Mouse (Mus musculus): Measurements from ENCODE around the gene Taar3. TPM values are rescaled to one million over a fixed set of nuclear protein-coding genes. Genes with fewer than 3 reads are reported as not detected.

Taar3 gene
- polyA plus RNA-seq, 1 experiment from 2014 or later, result not detected

- 81% methylated on average over 7 of the region's 7 CpGs for WGBS
- ATAC-seq (ENCODE audit: insufficient read depth, low FRiP score, low TSS enrichment) (no peak), DNase-seq (ENCODE audit: low spot score) (no peak)
- Histone ChIP-seq H3K9me3 (ENCODE audit: control insufficient read depth, low read length) (no peaks in the 10 kb centered on the region), H3K36me3 (ENCODE audit: control insufficient read depth, insufficient read depth, low read length) (no peaks in the 10 kb centered on the region), H3K27me3 (ENCODE audit: control insufficient read depth, insufficient read depth, low read length) (no peaks in the 10 kb centered on the region), H3K9ac (ENCODE audit: low read length) (no peak overlapping the region), H3K27ac (ENCODE audit: low read depth, low read length) (no peak overlapping the region), H3K4me3 (ENCODE audit: low read depth, low read length) (no peak overlapping the region), H3K4me2 (ENCODE audit: low read depth) (no peak overlapping the region), H3K4me1 (ENCODE audit: control insufficient read depth, insufficient read depth, low read length) (no peaks in the 10 kb centered on the region)
These were observed 1.3 kb upstream of the Taar3 start for GRCm38 (mm10) chr10:23948026-23948425.

GRCm38 (mm10) chr10:23951714-23952113, 2.4 kb downstream of the Taar3 start:
- Histone ChIP-seq H3K4me1 (ENCODE audit: control insufficient read depth, insufficient read depth, low read length) (no peaks in the 10 kb centered on the region), H3K27me3 (ENCODE audit: control insufficient read depth, insufficient read depth, low read length) (no peaks in the 10 kb centered on the region), H3K9ac (ENCODE audit: low read length) (no peak overlapping the region), H3K4me2 (ENCODE audit: low read depth) (no peak overlapping the region), H3K27ac (ENCODE audit: low read depth, low read length) (no peak overlapping the region), H3K9me3 (ENCODE audit: control insufficient read depth, low read length) (no peaks in the 10 kb centered on the region), H3K4me3 (ENCODE audit: low read depth, low read length) (no peak overlapping the region), H3K36me3 (ENCODE audit: control insufficient read depth, insufficient read depth, low read length) (no peaks in the 10 kb centered on the region)
- 85% methylated on average over 6 of the region's 6 CpGs for WGBS
- no peak for DNase-seq (ENCODE audit: low spot score)
- ATAC-seq (ENCODE audit: insufficient read depth, low FRiP score, low TSS enrichment), result no peak

- ATAC-seq (ENCODE audit: insufficient read depth, low FRiP score, low TSS enrichment) (no peak), DNase-seq (ENCODE audit: low spot score) (no peak)
- no peak overlapping the region for H3K9ac ChIP-seq (ENCODE audit: low read length)
- H3K36me3 ChIP-seq (ENCODE audit: control insufficient read depth, insufficient read depth, low read length), result no peaks in the 10 kb centered on the region
- H3K4me2 ChIP-seq (ENCODE audit: low read depth), result no peak overlapping the region
- H3K9me3 ChIP-seq (ENCODE audit: control insufficient read depth, low read length), result no peaks in the 10 kb centered on the region
- 77% methylated on average over 3 of the region's 3 CpGs for WGBS
- H3K4me3 ChIP-seq (ENCODE audit: low read depth, low read length), result no peak overlapping the region
- no peaks in the 10 kb centered on the region for H3K4me1 ChIP-seq (ENCODE audit: control insufficient read depth, insufficient read depth, low read length)
- H3K27ac ChIP-seq (ENCODE audit: low read depth, low read length), result no peak overlapping the region
- H3K27me3 ChIP-seq (ENCODE audit: control insufficient read depth, insufficient read depth, low read length), result no peaks in the 10 kb centered on the region
These were observed 9.7 kb downstream of the Taar3 start for GRCm38 (mm10) chr10:23959071-23959470.

- Histone ChIP-seq H3K4me3 (ENCODE audit: low read depth, low read length) (no peak within 1 kb of the TSS), H3K9ac (ENCODE audit: low read length) (no peak within 1 kb of the TSS), H3K4me1 (ENCODE audit: control insufficient read depth, insufficient read depth, low read length) (no peaks in the 10 kb centered on the region), H3K4me2 (ENCODE audit: low read depth) (no peak within 1 kb of the TSS), H3K27ac (ENCODE audit: low read depth, low read length) (no peak within 1 kb of the TSS), H3K9me3 (ENCODE audit: control insufficient read depth, low read length) (no peaks in the 10 kb centered on the region), H3K27me3 (ENCODE audit: control insufficient read depth, insufficient read depth, low read length) (no peaks in the 10 kb centered on the region), H3K36me3 (ENCODE audit: control insufficient read depth, insufficient read depth, low read length) (no peaks in the 10 kb centered on the region)
- 93% methylated on average over 13 of the region's 13 CpGs for WGBS
- DNase-seq (ENCODE audit: low spot score) (no peak), ATAC-seq (ENCODE audit: insufficient read depth, low FRiP score, low TSS enrichment) (no peak)
These were observed 11.1 kb downstream of the Taar3 start, which contains the start of gene Taar4 for GRCm38 (mm10) chr10:23960444-23960915. Taar4 (plus strand) TSS chr10:23960494.

- no peaks in the 10 kb centered on the region for H3K4me1 ChIP-seq (ENCODE audit: control insufficient read depth, insufficient read depth, low read length)
- no peak overlapping the region for H3K4me2 ChIP-seq (ENCODE audit: low read depth)
- H3K27me3 ChIP-seq (ENCODE audit: control insufficient read depth, insufficient read depth, low read length), result no peaks in the 10 kb centered on the region
- H3K9me3 ChIP-seq (ENCODE audit: control insufficient read depth, low read length), result no peaks in the 10 kb centered on the region
- WGBS, result 70% methylated on average over 3 of the region's 3 CpGs
- no peak overlapping the region for H3K9ac ChIP-seq (ENCODE audit: low read length)
- ATAC-seq (ENCODE audit: insufficient read depth, low FRiP score, low TSS enrichment), result no peak
- no peaks in the 10 kb centered on the region for H3K36me3 ChIP-seq (ENCODE audit: control insufficient read depth, insufficient read depth, low read length)
- H3K27ac ChIP-seq (ENCODE audit: low read depth, low read length), result no peak overlapping the region
- no peak overlapping the region for H3K4me3 ChIP-seq (ENCODE audit: low read depth, low read length)
- DNase-seq (ENCODE audit: low spot score), result no peak
These were observed 14.1 kb downstream of the Taar3 start for GRCm38 (mm10) chr10:23963444-23963843.

GRCm38 (mm10) chr10:23964921-23965610, 15.7 kb downstream of the Taar3 start:
- H3K27ac ChIP-seq (ENCODE audit: low read depth, low read length), result no peak overlapping the region
- H3K27me3 ChIP-seq (ENCODE audit: control insufficient read depth, insufficient read depth, low read length), result no peaks in the 10 kb centered on the region
- no peaks in the 10 kb centered on the region for H3K9me3 ChIP-seq (ENCODE audit: control insufficient read depth, low read length)
- no peak for ATAC-seq (ENCODE audit: insufficient read depth, low FRiP score, low TSS enrichment)
- WGBS, result 87% methylated on average over 6 of the region's 6 CpGs
- H3K9ac ChIP-seq (ENCODE audit: low read length), result no peak overlapping the region
- no peak for DNase-seq (ENCODE audit: low spot score)
- H3K36me3 ChIP-seq (ENCODE audit: control insufficient read depth, insufficient read depth, low read length), result no peaks in the 10 kb centered on the region
- no peak overlapping the region for H3K4me2 ChIP-seq (ENCODE audit: low read depth)
- no peaks in the 10 kb centered on the region for H3K4me1 ChIP-seq (ENCODE audit: control insufficient read depth, insufficient read depth, low read length)
- no peak overlapping the region for H3K4me3 ChIP-seq (ENCODE audit: low read depth, low read length)

GRCm38 (mm10) chr10:23970656-23971165, 21.4 kb downstream of the Taar3 start, which contains the start of gene Taar5:
Taar5 (plus strand) TSS chr10:23970706.
- no peak within 1 kb of the TSS for H3K9ac ChIP-seq (ENCODE audit: low read length)
- no peak for ATAC-seq (ENCODE audit: insufficient read depth, low FRiP score, low TSS enrichment)

GRCm38 (mm10) chr10:23971256-23971655, 21.9 kb downstream of the Taar3 start:
- H3K27me3 ChIP-seq (ENCODE audit: control insufficient read depth, insufficient read depth, low read length), result no peaks in the 10 kb centered on the region
- no peak overlapping the region for H3K4me3 ChIP-seq (ENCODE audit: low read depth, low read length)
- ATAC-seq (ENCODE audit: insufficient read depth, low FRiP score, low TSS enrichment), result no peak
- H3K4me2 ChIP-seq (ENCODE audit: low read depth), result no peak overlapping the region
- H3K36me3 ChIP-seq (ENCODE audit: control insufficient read depth, insufficient read depth, low read length), result no peaks in the 10 kb centered on the region
- no peak overlapping the region for H3K9ac ChIP-seq (ENCODE audit: low read length)
- no peak for DNase-seq (ENCODE audit: low spot score)
- H3K9me3 ChIP-seq (ENCODE audit: control insufficient read depth, low read length), result no peaks in the 10 kb centered on the region
- H3K4me1 ChIP-seq (ENCODE audit: control insufficient read depth, insufficient read depth, low read length), result no peaks in the 10 kb centered on the region
- WGBS, result 86% methylated on average over 5 of the region's 5 CpGs
- H3K27ac ChIP-seq (ENCODE audit: low read depth, low read length), result no peak overlapping the region

More at GRCm38 (mm10) chr10:23970656-23971165, 21.4 kb downstream of the Taar3 start, which contains the start of gene Taar5:
- Histone ChIP-seq H3K36me3 (ENCODE audit: control insufficient read depth, insufficient read depth, low read length) (no peaks in the 10 kb centered on the region), H3K4me2 (ENCODE audit: low read depth) (no peak within 1 kb of the TSS), H3K9me3 (ENCODE audit: control insufficient read depth, low read length) (no peaks in the 10 kb centered on the region), H3K27me3 (ENCODE audit: control insufficient read depth, insufficient read depth, low read length) (no peaks in the 10 kb centered on the region), H3K27ac (ENCODE audit: low read depth, low read length) (no peak within 1 kb of the TSS), H3K4me3 (ENCODE audit: low read depth, low read length) (no peak within 1 kb of the TSS), H3K4me1 (ENCODE audit: control insufficient read depth, insufficient read depth, low read length) (no peaks in the 10 kb centered on the region)
- no peak for DNase-seq (ENCODE audit: low spot score)
- WGBS, result 91% methylated on average over 11 of the region's 11 CpGs

- 47% methylated on average over 4 of the region's 4 CpGs for WGBS
- Histone ChIP-seq H3K27ac (ENCODE audit: low read depth, low read length) (no peak overlapping the region), H3K36me3 (ENCODE audit: control insufficient read depth, insufficient read depth, low read length) (no peaks in the 10 kb centered on the region), H3K27me3 (ENCODE audit: control insufficient read depth, insufficient read depth, low read length) (no peaks in the 10 kb centered on the region), H3K9me3 (ENCODE audit: control insufficient read depth, low read length) (no peaks in the 10 kb centered on the region), H3K9ac (ENCODE audit: low read length) (no peak overlapping the region), H3K4me3 (ENCODE audit: low read depth, low read length) (no peak overlapping the region), H3K4me1 (ENCODE audit: control insufficient read depth, insufficient read depth, low read length) (no peaks in the 10 kb centered on the region), H3K4me2 (ENCODE audit: low read depth) (no peak overlapping the region)
- ATAC-seq (ENCODE audit: insufficient read depth, low FRiP score, low TSS enrichment) (no peak), DNase-seq (ENCODE audit: low spot score) (no peak)
These were observed 28.6 kb downstream of the Taar3 start for GRCm38 (mm10) chr10:23977958-23978357.
